Mouse (Mus musculus) liver, postnatal 0 days (tissue): ENCODE data around the gene Tmem132c.

Experiments
- CTCF ChIP-seq: sonication (generic); IDR thresholded peaks from 2 replicates; pipeline ENCODE4 v1.5.1; 2016; ENCODE audit warnings: antibody characterized with exemption, low read depth
- EP300 ChIP-seq: IDR thresholded peaks from 2 replicates; pipeline ENCODE4 v1.6.1; 2016; ENCODE audit warnings: antibody characterized with exemption, low read depth, mild to moderate bottlenecking

DNA sequence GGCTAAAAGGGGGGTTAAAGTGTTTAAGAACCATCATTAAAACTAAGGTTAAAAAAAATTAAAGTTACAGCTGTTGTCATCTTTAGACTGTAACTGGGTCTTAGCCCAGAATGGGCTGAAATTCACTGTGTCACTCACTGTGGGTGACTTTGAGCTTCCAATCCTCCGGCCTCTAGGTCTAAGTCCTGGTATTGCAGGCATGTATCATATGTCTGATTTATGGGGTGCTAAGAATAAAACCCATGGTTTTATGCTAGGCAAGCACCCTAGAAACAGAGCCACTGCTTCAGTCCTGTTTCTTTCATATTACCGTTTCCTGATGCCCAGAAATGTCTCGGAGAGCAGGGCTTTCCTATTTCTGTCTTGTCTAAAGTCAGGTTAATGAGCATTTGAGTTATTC is 52.1 kb downstream of the Tmem132c start:
- TF ChIP-seq CTCF (no peak), EP300 (no peak)
